Mouse (Mus musculus) gastrocnemius, postnatal 25 days (tissue): ENCODE results near the gene Psmb3. TPM values are rescaled to one million over a fixed set of nuclear protein-coding genes. Genes with fewer than 3 reads are reported as not detected.

Experiments
- DNase-seq: peaks from one replicate; pipeline ENCODE4 v3.0.0; 2022
- microRNA-seq, 2 experiments: library from miRNA; unstranded; fragments of <30 nt; microRNA quantifications; one replicate each; pipeline ENCODE4 v1.2.0; 2021; ENCODE audit warnings: borderline replicate concordance in 2 of 2
- total RNA-seq, 2 experiments: library from RNA; stranded (reverse); gene quantifications; 1 replicate in 1 of 2; 2 replicates in 1 of 2; pipeline ENCODE4 v1.2.3; 2021

Psmb3 gene
- total RNA-seq, 2 experiments from 2014 or later, result 128 TPM

DNA sequence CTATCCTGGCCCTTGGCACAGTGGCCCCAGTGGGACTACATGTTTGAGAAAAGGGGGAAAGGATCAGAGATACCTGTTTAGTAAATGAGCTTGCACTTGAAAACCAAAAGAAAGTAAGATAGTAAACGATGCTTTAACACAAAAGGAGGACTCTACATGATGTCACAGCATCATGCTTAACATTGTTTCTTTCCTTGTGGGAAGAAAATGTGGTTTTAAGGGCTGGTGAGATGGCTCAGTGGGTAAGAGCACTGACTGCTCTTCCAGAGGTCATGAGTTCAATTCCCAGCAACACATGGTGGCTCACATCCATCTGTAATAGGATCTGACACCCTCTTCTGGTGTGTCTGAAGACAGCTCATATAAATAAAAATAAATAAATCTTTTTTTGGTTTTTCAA is 54.9 kb downstream of the Psmb3 start:
- no peak for DNase-seq

- no peak for DNase-seq
Measured at GRCm38 (mm10) chr11:97758942-97759341, 55.7 kb downstream of the Psmb3 start.

GRCm38 (mm10) chr11:97761638-97762037 is 58.4 kb downstream of the Psmb3 start:
- no peak for DNase-seq

Small RNAs within 50 kb of the gene (microRNA-seq; reads per million reads assigned to microRNA genes)
- gene Gm24158, result 0 reads per million in 2 experiments
- 0 reads per million in 2 experiments for gene Mir6927
- 0 reads per million in 2 experiments for gene Mir8102

Other genes with a start within 250 kb of the Psmb3 start
- gene 4933428G20Rik, start 203.1 kb upstream of the Psmb3 start, total RNA-seq, result not detected
- under 1 TPM; 0.43 to 0.49 TPM for gene Srcin1, start 127.2 kb upstream of the Psmb3 start, total RNA-seq
- gene Epop, start 73.7 kb upstream of the Psmb3 start, total RNA-seq, result 1 to 10 TPM; 1.2 to 1.6 TPM
- 10 to 100 TPM; 33.0 to 40.5 TPM for gene Mllt6, start 40.0 kb upstream of the Psmb3 start, total RNA-seq
- gene Cisd3, start 17.6 kb upstream of the Psmb3 start, total RNA-seq, result 100 to 1,000 TPM; 109 to 113 TPM
- 1 to 10 TPM; 2.4 to 3.3 TPM for gene Pcgf2, start 2.9 kb upstream of the Psmb3 start, total RNA-seq
- gene Pip4k2b, start 41.3 kb downstream of the Psmb3 start, total RNA-seq, result 10 to 100 TPM; 38.9 to 45.0 TPM
- 1 to 10 TPM; 4.9 to 6.4 TPM for gene Cwc25, start 63.2 kb downstream of the Psmb3 start, total RNA-seq
- not detected for gene 1700001P01Rik, start 72.5 kb downstream of the Psmb3 start, total RNA-seq
- gene Rpl23, start 79.0 kb downstream of the Psmb3 start, total RNA-seq, result 100 to 1,000 TPM; 379 to 436 TPM
- 10 to 100 TPM; 18.3 to 21.9 TPM for gene Lasp1, start 95.6 kb downstream of the Psmb3 start, total RNA-seq
- under 1 TPM; 0.48 to 0.67 TPM for gene B230217C12Rik, start 137.4 kb downstream of the Psmb3 start, total RNA-seq
- under 1 TPM; 0.11 to 0.15 TPM for gene Fbxo47, start 180.8 kb downstream of the Psmb3 start, total RNA-seq